Mouse (Mus musculus): ENCODE data around the gene Nxpe5. TPM values are rescaled to one million over a fixed set of nuclear protein-coding genes. Genes with fewer than 3 reads are reported as not detected.

Nxpe5 gene
- polyA plus RNA-seq, 1 experiment from 2014 or later: not detected

- Histone ChIP-seq H3K4me1 (ENCODE audit: control insufficient read depth, insufficient read depth, low read length) (no peaks in the 10 kb centered on the region), H3K4me3 (ENCODE audit: low read depth, low read length) (peak overlapping the region; percentile 55), H3K27me3 (ENCODE audit: control insufficient read depth, insufficient read depth, low read length) (no peaks in the 10 kb centered on the region), H3K9me3 (ENCODE audit: control insufficient read depth, low read length) (peaks cover 3% of the 10 kb centered on the region; the same call in 1 of the 2 replicates), H3K36me3 (ENCODE audit: control insufficient read depth, insufficient read depth, low read length) (peaks cover 17% of the 10 kb centered on the region), H3K4me2 (ENCODE audit: low read depth, severe bottlenecking) (peak overlapping the region; percentile 62), H3K9ac (ENCODE audit: low read length) (peak overlapping the region; percentile 64), H3K27ac (replicated peaks; ENCODE audit: low read depth, low read length) (0 out of 2 replicates have a peak overlapping the region, but pooled peaks have one; percentile 26)
- 21% methylated on average over 7 of the region's 7 CpGs for WGBS
- no peak for ATAC-seq (ENCODE audit: insufficient number of reproducible peaks, low FRiP score, low TSS enrichment, low read depth)
- no peak for DNase-seq (ENCODE audit: low spot score)
Measured at GRCm38 (mm10) chr5:138256094-138256467, 30.4 kb downstream of the Nxpe5 start.

- no peak overlapping the region for H3K4me2 ChIP-seq (ENCODE audit: low read depth, severe bottlenecking)
Measured at GRCm38 (mm10) chr5:138256966-138257584, 31.4 kb downstream of the Nxpe5 start.

GRCm38 (mm10) chr5:138257585-138257978 lies 31.9 kb downstream of the Nxpe5 start:
- DNase-seq (ENCODE audit: low spot score) (no peak), ATAC-seq (ENCODE audit: insufficient number of reproducible peaks, low FRiP score, low TSS enrichment, low read depth) (no peak)
- no peaks in the 10 kb centered on the region for H3K27me3 ChIP-seq (ENCODE audit: control insufficient read depth, insufficient read depth, low read length)
- H3K4me3 ChIP-seq (ENCODE audit: low read depth, low read length): no peak overlapping the region
- no peak overlapping the region for H3K9ac ChIP-seq (ENCODE audit: low read length)
- no peak overlapping the region for H3K4me2 ChIP-seq (ENCODE audit: low read depth, severe bottlenecking)
- peaks cover 20% of the 10 kb centered on the region for H3K36me3 ChIP-seq (ENCODE audit: control insufficient read depth, insufficient read depth, low read length)
- no peak overlapping the region for H3K27ac ChIP-seq (replicated peaks; ENCODE audit: low read depth, low read length)
- H3K4me1 ChIP-seq (ENCODE audit: control insufficient read depth, insufficient read depth, low read length): peaks cover 3% of the 10 kb centered on the region; the same call in 1 of the 2 replicates
- 97% methylated on average over 4 of the region's 4 CpGs for WGBS
- peaks cover 3% of the 10 kb centered on the region; the same call in 1 of the 2 replicates for H3K9me3 ChIP-seq (ENCODE audit: control insufficient read depth, low read length)

More at GRCm38 (mm10) chr5:138256966-138257584, 31.4 kb downstream of the Nxpe5 start:
- H3K4me3 ChIP-seq (ENCODE audit: low read depth, low read length): no peak overlapping the region
- no peaks in the 10 kb centered on the region for H3K27me3 ChIP-seq (ENCODE audit: control insufficient read depth, insufficient read depth, low read length)
- no peaks in the 10 kb centered on the region for H3K4me1 ChIP-seq (ENCODE audit: control insufficient read depth, insufficient read depth, low read length)
- DNase-seq (ENCODE audit: low spot score) (no peak), ATAC-seq (ENCODE audit: insufficient number of reproducible peaks, low FRiP score, low TSS enrichment, low read depth) (no peak)
- H3K9ac ChIP-seq (ENCODE audit: low read length): no peak overlapping the region
- 88% methylated on average over 10 of the region's 10 CpGs for WGBS
- H3K36me3 ChIP-seq (ENCODE audit: control insufficient read depth, insufficient read depth, low read length): peaks cover 20% of the 10 kb centered on the region
- peaks cover 3% of the 10 kb centered on the region; the same call in 1 of the 2 replicates for H3K9me3 ChIP-seq (ENCODE audit: control insufficient read depth, low read length)
- no peak overlapping the region for H3K27ac ChIP-seq (replicated peaks; ENCODE audit: low read depth, low read length)

GRCm38 (mm10) chr5:138258078-138258477 lies 32.4 kb downstream of the Nxpe5 start:
- DNase-seq (ENCODE audit: low spot score): no peak
- ATAC-seq (ENCODE audit: insufficient number of reproducible peaks, low FRiP score, low TSS enrichment, low read depth): no peak
- Histone ChIP-seq H3K9me3 (ENCODE audit: control insufficient read depth, low read length) (no peaks in the 10 kb centered on the region), H3K36me3 (ENCODE audit: control insufficient read depth, insufficient read depth, low read length) (peaks cover 20% of the 10 kb centered on the region), H3K4me2 (ENCODE audit: low read depth, severe bottlenecking) (no peak overlapping the region), H3K4me1 (ENCODE audit: control insufficient read depth, insufficient read depth, low read length) (peaks cover 8% of the 10 kb centered on the region; the same call in 1 of the 2 replicates), H3K9ac (ENCODE audit: low read length) (no peak overlapping the region), H3K27me3 (ENCODE audit: control insufficient read depth, insufficient read depth, low read length) (no peaks in the 10 kb centered on the region), H3K27ac (replicated peaks; ENCODE audit: low read depth, low read length) (no peak overlapping the region), H3K4me3 (ENCODE audit: low read depth, low read length) (no peak overlapping the region)
- 83% methylated on average over 3 of the region's 3 CpGs for WGBS

- H3K9me3 ChIP-seq (ENCODE audit: control insufficient read depth, low read length): no peaks in the 10 kb centered on the region
- DNase-seq (ENCODE audit: low spot score) (no peak), ATAC-seq (ENCODE audit: insufficient number of reproducible peaks, low FRiP score, low TSS enrichment, low read depth) (no peak)
- 92% methylated on average over 6 of the region's 6 CpGs for WGBS
- peaks cover 20% of the 10 kb centered on the region for H3K36me3 ChIP-seq (ENCODE audit: control insufficient read depth, insufficient read depth, low read length)
- H3K4me3 ChIP-seq (ENCODE audit: low read depth, low read length): no peak overlapping the region
- H3K27me3 ChIP-seq (ENCODE audit: control insufficient read depth, insufficient read depth, low read length): no peaks in the 10 kb centered on the region
- H3K9ac ChIP-seq (ENCODE audit: low read length): no peak overlapping the region
- no peak overlapping the region for H3K27ac ChIP-seq (replicated peaks; ENCODE audit: low read depth, low read length)
- H3K4me1 ChIP-seq (ENCODE audit: control insufficient read depth, insufficient read depth, low read length): peaks cover 8% of the 10 kb centered on the region; the same call in 1 of the 2 replicates
- H3K4me2 ChIP-seq (ENCODE audit: low read depth, severe bottlenecking): no peak overlapping the region
Measured at GRCm38 (mm10) chr5:138258542-138258941, 32.8 kb downstream of the Nxpe5 start.

- H3K4me3 ChIP-seq (ENCODE audit: low read depth, low read length): no peak overlapping the region
- DNase-seq (ENCODE audit: low spot score) (no peak), ATAC-seq (ENCODE audit: insufficient number of reproducible peaks, low FRiP score, low TSS enrichment, low read depth) (no peak)
- H3K4me1 ChIP-seq (ENCODE audit: control insufficient read depth, insufficient read depth, low read length): peaks cover 8% of the 10 kb centered on the region; the same call in 1 of the 2 replicates
- H3K36me3 ChIP-seq (ENCODE audit: control insufficient read depth, insufficient read depth, low read length): peaks cover 20% of the 10 kb centered on the region
- no peak overlapping the region for H3K27ac ChIP-seq (replicated peaks; ENCODE audit: low read depth, low read length)
- WGBS: 61% methylated on average over 7 of the region's 7 CpGs
- no peaks in the 10 kb centered on the region for H3K9me3 ChIP-seq (ENCODE audit: control insufficient read depth, low read length)
- no peaks in the 10 kb centered on the region for H3K27me3 ChIP-seq (ENCODE audit: control insufficient read depth, insufficient read depth, low read length)
- H3K4me2 ChIP-seq (ENCODE audit: low read depth, severe bottlenecking): no peak overlapping the region
- no peak overlapping the region for H3K9ac ChIP-seq (ENCODE audit: low read length)
Measured at GRCm38 (mm10) chr5:138258993-138259392, 33.3 kb downstream of the Nxpe5 start.

GRCm38 (mm10) chr5:138260051-138260450 lies 34.4 kb downstream of the Nxpe5 start:
- ATAC-seq (ENCODE audit: insufficient number of reproducible peaks, low FRiP score, low TSS enrichment, low read depth) (no peak), DNase-seq (ENCODE audit: low spot score) (no peak)
- no peak overlapping the region for H3K4me3 ChIP-seq (ENCODE audit: low read depth, low read length)
- H3K9ac ChIP-seq (ENCODE audit: low read length): no peak overlapping the region
- no peak overlapping the region for H3K4me2 ChIP-seq (ENCODE audit: low read depth, severe bottlenecking)
- peaks cover 20% of the 10 kb centered on the region for H3K36me3 ChIP-seq (ENCODE audit: control insufficient read depth, insufficient read depth, low read length)
- peaks cover 13% of the 10 kb centered on the region; the same call in 1 of the 2 replicates for H3K4me1 ChIP-seq (ENCODE audit: control insufficient read depth, insufficient read depth, low read length)
- H3K27ac ChIP-seq (replicated peaks; ENCODE audit: low read depth, low read length): no peak overlapping the region
- no peaks in the 10 kb centered on the region for H3K27me3 ChIP-seq (ENCODE audit: control insufficient read depth, insufficient read depth, low read length)
- H3K9me3 ChIP-seq (ENCODE audit: control insufficient read depth, low read length): no peaks in the 10 kb centered on the region
- WGBS: 88% methylated on average over 10 of the region's 10 CpGs

GRCm38 (mm10) chr5:138260834-138261233 lies 35.1 kb downstream of the Nxpe5 start:
- Histone ChIP-seq H3K27me3 (ENCODE audit: control insufficient read depth, insufficient read depth, low read length) (no peaks in the 10 kb centered on the region), H3K9me3 (ENCODE audit: control insufficient read depth, low read length) (no peaks in the 10 kb centered on the region), H3K36me3 (ENCODE audit: control insufficient read depth, insufficient read depth, low read length) (peaks cover 20% of the 10 kb centered on the region), H3K27ac (replicated peaks; ENCODE audit: low read depth, low read length) (no peak overlapping the region), H3K9ac (ENCODE audit: low read length) (no peak overlapping the region), H3K4me3 (ENCODE audit: low read depth, low read length) (no peak overlapping the region), H3K4me1 (ENCODE audit: control insufficient read depth, insufficient read depth, low read length) (peaks cover 13% of the 10 kb centered on the region; the same call in 1 of the 2 replicates), H3K4me2 (ENCODE audit: low read depth, severe bottlenecking) (no peak overlapping the region)
- ATAC-seq (ENCODE audit: insufficient number of reproducible peaks, low FRiP score, low TSS enrichment, low read depth) (no peak), DNase-seq (ENCODE audit: low spot score) (no peak)
- WGBS: 90% methylated on average over 11 of the region's 11 CpGs

Measured in limb, embryonic 11.5 days (tissue).